Mouse (Mus musculus): ENCODE measurements around the gene Mettl16. TPM values are rescaled to one million over a fixed set of nuclear protein-coding genes. Genes with fewer than 3 reads are reported as not detected.
"Not testable (repeated sequence)": the region's sequence is repeated elsewhere in the genome, so short reads cannot be mapped to it uniquely, and the experiment has no call there.

The Mettl16 gene
- polyA plus RNA-seq, 1 experiment from 2014 or later, result 54.2 TPM

DNA sequence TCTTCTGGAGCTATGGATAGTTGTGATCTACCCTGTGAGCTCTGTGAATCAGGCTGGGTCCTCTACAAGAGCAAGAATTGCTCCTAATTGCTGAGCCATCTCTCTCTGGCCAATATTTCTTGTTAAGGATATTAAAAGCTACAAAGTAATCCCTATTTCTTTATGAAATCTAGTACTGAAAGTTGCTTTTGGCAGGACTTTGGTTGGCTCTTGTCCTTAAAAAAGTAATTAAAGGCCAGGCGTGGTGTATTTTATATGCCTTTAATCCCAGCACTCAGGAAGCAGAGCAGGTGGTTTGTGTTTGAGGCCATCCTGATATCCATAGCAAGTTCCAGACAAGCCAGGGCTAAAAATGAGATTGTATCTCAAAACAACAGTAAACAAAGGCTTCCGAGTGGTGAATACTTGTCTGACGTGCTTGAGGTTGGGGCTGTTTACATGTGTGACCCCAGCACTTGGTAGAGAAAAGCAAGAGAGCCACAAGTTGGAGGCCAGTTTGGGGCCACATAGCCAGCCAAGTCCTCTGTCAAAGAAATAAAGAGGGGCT is 33.5 kb downstream of the Mettl16 start:
- Histone ChIP-seq H3K4me3 (no peak overlapping the region), H3K27ac (no peak overlapping the region), H3K4me2 (no peak overlapping the region), H3K27me3 (no peaks in the 10 kb centered on the region), H3K9me3 (replicated peaks) (no peaks in the 10 kb centered on the region), H3K9ac (no peak overlapping the region), H3K36me3 (ENCODE audit: poor library complexity, severe bottlenecking) (peaks cover 59% of the 10 kb centered on the region), H3K4me1 (0 out of 2 replicates have a peak, but pooled peaks cover 3% of the 10 kb centered on the region)
- no peak for ATAC-seq
- 97% methylated on average over 3 of the region's 3 CpGs for WGBS

DNA sequence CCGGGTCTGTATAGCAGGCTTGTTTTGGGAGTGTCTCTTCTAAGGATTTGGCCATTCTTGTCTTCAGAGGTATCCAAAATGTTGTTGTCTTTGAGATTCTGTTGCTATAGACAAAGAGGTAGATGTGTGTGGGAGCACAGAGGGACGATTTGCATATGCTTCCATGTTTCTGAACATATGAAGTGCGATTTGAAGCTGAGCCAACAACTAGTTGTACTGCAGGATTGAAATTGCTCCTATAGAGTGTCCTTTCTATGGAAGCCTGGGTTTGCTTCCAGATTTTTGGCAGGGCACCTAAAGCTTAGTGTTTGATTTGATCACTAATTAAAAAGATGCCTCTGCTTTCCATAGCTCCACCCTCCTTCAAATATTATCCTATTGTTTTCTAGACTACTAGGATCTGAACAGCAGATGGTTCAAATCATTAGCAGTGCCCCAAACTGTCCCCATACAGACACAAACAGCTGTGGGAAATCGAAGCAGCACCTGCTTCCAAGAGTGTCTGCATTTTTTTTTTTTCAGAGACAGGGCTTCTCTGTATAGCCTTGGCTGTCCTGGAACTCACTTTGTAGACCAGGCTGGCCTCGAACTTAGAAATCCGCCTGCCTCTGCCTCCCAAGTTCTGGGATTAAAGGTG is 36.7 kb downstream of the Mettl16 start:
- Histone ChIP-seq H3K9me3 (replicated peaks) (no peaks in the 10 kb centered on the region), H3K4me2 (no peak overlapping the region), H3K27me3 (no peaks in the 10 kb centered on the region), H3K36me3 (ENCODE audit: poor library complexity, severe bottlenecking) (peaks cover 55% of the 10 kb centered on the region), H3K4me1 (0 out of 2 replicates have a peak, but pooled peaks cover 3% of the 10 kb centered on the region), H3K9ac (no peak overlapping the region), H3K27ac (peak overlapping the region; percentile 70), H3K4me3 (no peak overlapping the region)
- 86% methylated on average over 6 of the region's 6 CpGs for WGBS
- no peak for ATAC-seq

GRCm38 (mm10) chr11:74808251-74808853 is 37.7 kb downstream of the Mettl16 start:
- peaks cover 59% of the 10 kb centered on the region for H3K36me3 ChIP-seq (ENCODE audit: poor library complexity, severe bottlenecking)

DNA sequence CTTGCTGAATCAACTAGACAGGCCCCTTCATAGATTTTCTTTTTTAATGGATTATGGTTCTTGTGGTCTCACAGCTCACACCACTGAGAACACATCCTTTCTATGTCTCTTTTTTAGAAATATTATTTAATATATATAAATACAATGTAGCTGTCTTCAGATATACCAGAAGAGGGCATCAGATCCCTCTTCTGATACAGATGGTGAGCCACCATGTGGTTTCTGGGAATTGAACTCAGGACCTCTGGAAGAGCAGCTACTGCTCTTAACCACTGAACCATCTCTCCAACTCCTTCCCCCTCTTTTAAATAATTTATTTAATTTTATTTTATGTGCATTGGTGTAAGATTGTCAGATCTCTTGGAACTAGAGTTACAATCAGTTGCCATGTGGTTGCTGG is 39.5 kb downstream of the Mettl16 start:
- H3K36me3 ChIP-seq (ENCODE audit: poor library complexity, severe bottlenecking), result peaks cover 47% of the 10 kb centered on the region
- no peak overlapping the region for H3K9ac ChIP-seq
- H3K4me2 ChIP-seq, result no peak overlapping the region
- H3K9me3 ChIP-seq (replicated peaks), result no peaks in the 10 kb centered on the region
- H3K4me3 ChIP-seq, result no peak overlapping the region
- H3K27ac ChIP-seq, result no peak overlapping the region
- H3K27me3 ChIP-seq, result no peaks in the 10 kb centered on the region
- ATAC-seq, result no peak
- H3K4me1 ChIP-seq, result 0 out of 2 replicates have a peak, but pooled peaks cover 3% of the 10 kb centered on the region

More at GRCm38 (mm10) chr11:74808251-74808853, 37.7 kb downstream of the Mettl16 start:
- H3K9ac ChIP-seq, result no peak overlapping the region
- H3K4me3 ChIP-seq, result no peak overlapping the region
- 0 out of 2 replicates have a peak, but pooled peaks cover 3% of the 10 kb centered on the region for H3K4me1 ChIP-seq
- H3K27me3 ChIP-seq, result no peaks in the 10 kb centered on the region
- ATAC-seq, result no peak
- no peaks in the 10 kb centered on the region for H3K9me3 ChIP-seq (replicated peaks)
- H3K27ac ChIP-seq, result no peak overlapping the region; the same call in 1 of the 2 replicates
- no peak overlapping the region for H3K4me2 ChIP-seq
- 93% methylated on average over 6 of the region's 6 CpGs for WGBS

DNA sequence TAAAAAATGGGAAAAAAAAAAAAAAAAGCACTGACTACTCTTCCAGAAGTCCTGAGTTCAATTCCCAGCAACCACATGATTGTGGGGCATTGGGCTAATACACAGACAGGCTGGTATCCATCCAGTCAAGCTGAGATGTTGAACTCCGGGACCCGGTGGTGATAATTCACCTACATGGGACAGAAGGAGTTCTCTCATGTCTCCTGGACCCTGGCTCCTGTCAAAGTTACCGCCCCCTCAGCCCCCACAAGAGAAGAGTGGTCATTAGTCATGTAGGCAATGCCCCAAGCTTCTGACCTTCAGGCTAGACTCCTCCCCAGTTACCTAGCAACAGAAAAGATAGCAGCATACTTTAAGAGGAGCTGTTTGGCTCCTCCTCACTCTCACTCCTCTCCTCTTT is 40.4 kb downstream of the Mettl16 start:
- H3K36me3 ChIP-seq (ENCODE audit: poor library complexity, severe bottlenecking), result peaks cover 39% of the 10 kb centered on the region
- ATAC-seq; H3K4me2 ChIP-seq; H3K9ac ChIP-seq; H3K27ac ChIP-seq; H3K4me3 ChIP-seq; H3K27me3 ChIP-seq; H3K4me1 ChIP-seq; H3K9me3 ChIP-seq (replicated peaks): not testable (repeated sequence)
- WGBS, result 93% methylated on average over 3 of the region's 3 CpGs

GRCm38 (mm10) chr11:74811538-74811937 is 40.9 kb downstream of the Mettl16 start:
- H3K4me1 ChIP-seq, result 0 out of 2 replicates have a peak, but pooled peaks cover 3% of the 10 kb centered on the region
- no peak overlapping the region for H3K9ac ChIP-seq
- H3K27me3 ChIP-seq, result no peaks in the 10 kb centered on the region
- H3K9me3 ChIP-seq (replicated peaks), result no peaks in the 10 kb centered on the region
- WGBS, result 91% methylated on average over 5 of the region's 5 CpGs
- H3K27ac ChIP-seq, result no peak overlapping the region
- no peak overlapping the region for H3K4me3 ChIP-seq
- no peak for ATAC-seq
- peaks cover 39% of the 10 kb centered on the region for H3K36me3 ChIP-seq (ENCODE audit: poor library complexity, severe bottlenecking)
- H3K4me2 ChIP-seq, result no peak overlapping the region

DNA sequence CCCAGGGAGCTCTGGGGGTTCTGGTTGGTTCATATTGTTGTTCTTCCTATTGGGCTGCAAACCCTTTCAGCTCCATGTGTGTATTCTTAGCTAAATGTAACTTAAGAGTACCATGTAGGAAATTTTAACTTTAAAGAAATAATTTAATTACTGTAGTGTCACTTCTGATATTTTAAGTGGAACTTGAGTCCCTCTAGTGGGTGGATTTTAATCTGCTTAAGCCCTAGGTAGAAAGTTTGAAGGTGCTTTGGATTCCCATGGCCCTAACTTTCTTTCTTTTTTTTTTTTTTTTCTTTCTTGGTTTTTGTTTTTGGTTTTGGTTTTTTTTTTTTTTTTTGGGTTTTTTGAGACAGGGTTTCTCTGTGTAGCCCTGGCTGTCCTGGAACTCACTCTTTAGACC is 45.2 kb downstream of the Mettl16 start:
- Histone ChIP-seq H3K9me3 (replicated peaks) (no peaks in the 10 kb centered on the region), H3K4me1 (no peaks in the 10 kb centered on the region), H3K4me3 (no peak overlapping the region), H3K27ac (no peak overlapping the region), H3K9ac (no peak overlapping the region), H3K36me3 (ENCODE audit: poor library complexity, severe bottlenecking) (peaks cover 34% of the 10 kb centered on the region), H3K27me3 (no peaks in the 10 kb centered on the region), H3K4me2 (no peak overlapping the region)
- no peak for ATAC-seq

DNA sequence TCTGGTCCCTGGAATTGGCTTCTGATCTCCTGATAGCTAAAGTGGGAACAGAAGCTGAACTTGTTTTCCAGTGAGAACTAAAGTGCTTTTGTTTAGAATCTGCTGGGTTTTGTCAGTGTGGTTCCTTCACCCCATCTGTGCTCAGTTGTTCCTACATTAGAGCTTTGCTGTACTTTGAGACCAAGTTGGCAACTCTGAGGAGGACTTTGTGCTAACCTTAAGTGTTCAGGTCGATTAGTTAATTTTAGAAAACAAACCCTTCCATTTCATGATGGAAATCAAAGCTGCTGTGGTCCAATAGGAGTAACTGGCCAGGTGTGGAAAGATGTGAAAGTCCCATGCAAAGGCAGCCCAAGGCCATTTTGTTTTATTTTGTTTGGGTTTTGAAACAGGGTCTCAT is 50.3 kb downstream of the Mettl16 start:
- Histone ChIP-seq H3K4me3 (no peak overlapping the region), H3K27me3 (no peaks in the 10 kb centered on the region), H3K36me3 (ENCODE audit: poor library complexity, severe bottlenecking) (peaks cover 28% of the 10 kb centered on the region), H3K27ac (no peak overlapping the region), H3K9ac (no peak overlapping the region), H3K9me3 (replicated peaks) (no peaks in the 10 kb centered on the region), H3K4me1 (no peaks in the 10 kb centered on the region), H3K4me2 (no peak overlapping the region)
- 70% methylated on average over 1 of the region's 1 CpGs for WGBS
- no peak for ATAC-seq

GRCm38 (mm10) chr11:74821463-74821862 is 50.8 kb downstream of the Mettl16 start:
- 26% methylated on average over 1 of the region's 1 CpGs for WGBS

DNA sequence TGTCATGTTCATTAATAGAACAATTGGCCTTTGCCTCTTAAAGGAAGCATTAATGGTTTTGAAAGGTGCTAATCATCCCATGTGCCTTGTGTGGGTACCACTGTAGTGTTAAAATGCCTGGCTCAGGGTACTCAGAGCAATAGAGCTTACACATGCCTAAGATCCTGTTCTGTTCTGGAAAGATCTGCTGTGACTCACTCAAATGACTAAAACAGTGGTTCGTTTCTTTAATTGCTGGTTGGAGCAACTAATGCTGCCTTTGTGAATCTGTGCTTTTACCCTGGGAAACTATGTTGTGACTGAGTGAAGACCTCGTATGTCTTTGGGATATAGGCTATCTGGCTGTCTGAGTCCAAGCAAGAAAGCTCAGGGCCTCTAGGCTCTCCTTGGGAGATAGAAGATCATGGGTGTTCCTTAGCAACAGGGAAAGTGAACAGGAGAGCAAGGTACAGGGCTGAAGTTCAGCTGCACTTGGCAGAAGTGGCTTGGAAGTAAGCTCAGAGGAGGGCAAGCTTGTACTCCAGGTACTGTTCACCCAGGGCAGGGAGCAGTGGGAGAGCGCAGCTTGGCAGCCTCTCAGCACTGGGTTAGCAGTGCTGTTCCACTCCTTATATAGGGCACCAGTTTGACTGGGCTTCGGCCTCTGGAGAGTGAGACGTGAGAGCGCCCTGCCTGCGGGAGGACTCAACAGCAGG is 52.3 kb downstream of the Mettl16 start:
- Histone ChIP-seq H3K9ac (no peak overlapping the region), H3K36me3 (ENCODE audit: poor library complexity, severe bottlenecking) (peaks cover 10% of the 10 kb centered on the region), H3K4me2 (no peak overlapping the region), H3K27ac (no peak overlapping the region), H3K27me3 (no peaks in the 10 kb centered on the region), H3K4me1 (no peaks in the 10 kb centered on the region), H3K9me3 (replicated peaks) (no peaks in the 10 kb centered on the region), H3K4me3 (no peak overlapping the region)
- no peak for ATAC-seq
- WGBS, result 88% methylated on average over 7 of the region's 7 CpGs

More at GRCm38 (mm10) chr11:74821463-74821862, 50.8 kb downstream of the Mettl16 start:
- ATAC-seq, result no peak
- Histone ChIP-seq H3K4me2 (no peak overlapping the region), H3K27me3 (no peaks in the 10 kb centered on the region), H3K9me3 (replicated peaks) (no peaks in the 10 kb centered on the region), H3K4me1 (no peaks in the 10 kb centered on the region), H3K4me3 (no peak overlapping the region), H3K36me3 (ENCODE audit: poor library complexity, severe bottlenecking) (peaks cover 24% of the 10 kb centered on the region), H3K27ac (no peak overlapping the region), H3K9ac (no peak overlapping the region)

DNA sequence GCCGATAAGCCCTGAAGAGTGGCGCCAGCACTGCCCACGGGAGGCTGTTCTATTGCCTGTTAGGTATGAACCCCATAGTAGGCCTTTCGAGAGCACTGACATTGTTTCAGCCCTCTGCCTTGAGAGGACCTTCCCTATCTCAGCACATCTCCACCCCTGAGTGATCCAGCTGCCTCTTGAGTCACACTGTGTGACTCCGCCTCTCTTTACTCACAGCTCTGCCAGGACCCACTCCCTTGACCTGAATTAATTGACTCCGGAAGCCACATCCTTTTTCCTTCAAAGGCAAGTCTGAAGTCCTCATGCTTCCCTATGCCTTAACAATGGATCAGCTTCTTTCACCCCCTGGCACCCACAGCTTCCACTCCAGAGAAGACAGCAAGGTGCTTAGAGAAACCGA is 55.5 kb downstream of the Mettl16 start:
- peaks cover 15% of the 10 kb centered on the region for H3K4me1 ChIP-seq
- H3K9me3 ChIP-seq (replicated peaks), result no peaks in the 10 kb centered on the region
- H3K27me3 ChIP-seq, result no peaks in the 10 kb centered on the region; the same call in 1 of the 2 replicates
- no peak overlapping the region for H3K4me2 ChIP-seq
- WGBS, result 83% methylated on average over 7 of the region's 7 CpGs
- no peak for ATAC-seq
- no peaks in the 10 kb centered on the region; the same call in 1 of the 2 replicates for H3K36me3 ChIP-seq (ENCODE audit: poor library complexity, severe bottlenecking)
- no peak overlapping the region for H3K9ac ChIP-seq
- H3K4me3 ChIP-seq, result no peak overlapping the region
- H3K27ac ChIP-seq, result no peak overlapping the region

DNA sequence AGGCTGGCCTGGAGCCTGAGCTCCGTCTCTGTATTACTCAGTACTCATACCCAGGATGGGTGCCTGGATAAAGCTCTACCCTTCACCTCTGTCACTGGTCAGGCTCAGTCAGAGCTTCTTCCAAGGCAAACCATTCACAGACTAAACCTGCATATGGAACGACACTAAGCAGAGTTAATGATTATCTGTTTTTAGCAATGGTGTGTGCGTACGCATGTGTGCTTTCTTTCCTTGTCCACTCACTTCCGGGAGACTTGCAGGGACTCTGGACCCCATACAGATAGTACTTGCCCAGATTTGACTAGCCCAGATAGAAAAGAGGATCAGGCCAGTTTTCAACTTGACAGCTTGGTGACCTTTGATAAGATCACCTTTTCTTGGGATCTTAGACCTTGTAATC is 56.1 kb downstream of the Mettl16 start:
- Histone ChIP-seq H3K4me1 (peaks cover 15% of the 10 kb centered on the region), H3K27ac (no peak overlapping the region), H3K4me2 (no peak overlapping the region), H3K27me3 (no peaks in the 10 kb centered on the region; the same call in 1 of the 2 replicates), H3K4me3 (no peak overlapping the region), H3K9ac (no peak overlapping the region), H3K9me3 (replicated peaks) (no peaks in the 10 kb centered on the region), H3K36me3 (ENCODE audit: poor library complexity, severe bottlenecking) (no peaks in the 10 kb centered on the region; the same call in 1 of the 2 replicates)
- no peak for ATAC-seq
- 91% methylated on average over 5 of the region's 5 CpGs for WGBS
